Mouse (Mus musculus): ENCODE results near the gene Hist1h2bk.

- TF ChIP-seq CTCF (IDR thresholded peaks at IDR 0.05; ENCODE audit: low read depth, low read length) (no peak), GATA1 (IDR thresholded peaks at IDR 0.05; ENCODE audit: borderline replicate concordance, low read length) (no peak)
These were observed 18.1 kb downstream of the Hist1h2bk start for GRCm38 (mm10) chr13:22053754-22054153.
